Mouse (Mus musculus) cerebellum, adult 9-11 months (tissue): ENCODE results near the gene Ihh.

Experiments used
- DNase-seq: peaks from one replicate; pipeline ENCODE4 v3.0.0; 2022

Gene Ihh

DNA sequence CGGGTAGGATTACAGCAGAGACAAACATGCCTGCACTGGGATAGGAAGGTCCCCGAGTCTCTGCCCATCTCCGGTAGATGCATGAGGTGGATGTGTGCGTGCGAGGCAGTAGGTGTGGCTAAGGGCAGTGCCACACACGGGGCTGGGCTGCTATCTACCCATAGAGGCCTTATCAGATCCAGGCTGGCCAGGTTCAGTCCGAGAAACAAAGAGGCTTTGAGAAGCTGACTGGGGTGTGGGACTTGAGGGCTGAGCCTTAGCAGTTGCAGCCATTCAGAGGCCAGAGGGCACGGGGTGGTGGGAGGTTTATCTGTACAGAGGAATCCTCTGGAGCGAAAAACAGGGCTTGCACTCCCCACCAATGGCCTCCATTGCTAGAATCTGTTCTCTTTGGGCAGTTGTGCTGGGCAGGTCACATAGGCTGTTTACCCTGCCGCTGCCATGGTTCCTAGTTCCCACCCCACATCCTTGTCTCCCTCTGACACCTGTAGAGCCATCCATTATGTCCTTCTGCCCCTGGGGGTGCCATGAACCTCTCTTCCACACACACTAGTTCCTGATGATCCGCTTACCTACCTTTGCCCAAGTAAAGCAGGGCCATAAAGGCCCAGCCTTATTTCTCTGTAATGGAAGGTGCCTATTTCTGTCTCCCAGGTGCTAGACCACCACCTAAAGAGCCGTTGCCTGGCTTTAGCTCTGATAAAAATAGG is 9.7 kb downstream of the Ihh start:
- DNase-seq = no peak

DNA sequence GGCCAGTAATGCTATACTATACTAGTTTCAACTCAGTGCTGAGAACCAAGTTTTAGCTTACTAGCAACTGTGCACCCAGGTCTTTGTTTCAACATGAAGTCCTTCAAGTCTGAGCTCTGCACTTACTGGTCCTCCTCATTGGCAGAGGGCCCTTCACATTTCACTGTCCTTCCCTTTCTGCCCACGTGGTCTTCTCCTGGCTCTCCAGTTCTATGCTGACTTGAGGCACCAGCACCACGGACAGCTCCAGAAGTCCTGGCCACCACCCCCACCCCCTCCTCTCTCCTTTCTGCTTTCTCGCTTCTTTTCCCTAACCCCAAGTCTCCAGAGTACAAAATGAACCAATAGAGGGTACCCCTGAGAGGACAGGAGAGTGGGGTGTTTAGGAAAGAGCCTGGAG is 11.7 kb downstream of the Ihh start:
- DNase-seq = no peak

GRCm38 (mm10) chr1:74936221-74936830 is 15.1 kb downstream of the Ihh start:
- no peak for DNase-seq

DNA sequence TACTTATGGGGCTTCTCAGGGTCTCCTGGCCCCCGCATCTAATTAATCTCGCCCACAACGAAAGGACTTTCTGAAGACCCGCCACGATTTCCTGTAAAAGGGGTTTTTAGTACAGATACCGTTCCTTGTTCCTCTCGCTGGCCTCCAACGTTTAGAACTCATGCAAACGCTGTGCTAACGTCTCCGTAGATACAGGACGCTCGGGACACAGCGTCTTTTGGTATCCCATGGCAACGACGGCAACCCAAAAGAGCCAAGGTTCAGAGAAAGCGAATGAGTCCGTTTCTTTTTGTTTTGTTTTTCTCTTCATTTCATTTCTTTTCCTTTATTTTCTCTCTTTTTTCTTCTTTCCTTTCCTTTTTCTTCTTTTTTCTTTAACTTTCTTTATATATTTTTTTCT is 16.1 kb downstream of the Ihh start, which contains the start of gene Cfap65:
TSS of gene Cfap65 (minus strand) at position 198 of the 400 bp plus-strand sequence.
- DNase-seq = no peak

GRCm38 (mm10) chr1:74927621-74928296 is 23.7 kb downstream of the Ihh start:
- no peak for DNase-seq

DNA sequence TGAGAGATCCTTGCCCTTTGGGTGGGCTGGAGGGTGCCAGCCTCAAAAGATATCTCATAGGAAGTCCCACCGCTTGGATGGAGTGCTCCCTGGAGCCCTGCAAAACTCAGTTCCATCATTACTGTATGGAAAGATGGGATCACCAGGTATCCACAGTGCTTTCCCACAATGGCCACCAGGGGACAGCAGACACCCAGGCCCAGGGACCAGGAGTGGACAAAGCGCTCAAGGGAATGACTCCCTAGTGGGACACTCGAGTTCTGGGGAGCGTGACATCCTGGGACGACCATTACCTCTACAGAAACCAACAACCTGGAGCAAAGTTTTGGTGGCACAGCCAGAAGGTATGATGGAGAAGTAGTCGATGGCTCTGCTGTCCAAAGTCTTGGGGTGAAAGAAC is 24.8 kb downstream of the Ihh start:
- no peak for DNase-seq

DNA sequence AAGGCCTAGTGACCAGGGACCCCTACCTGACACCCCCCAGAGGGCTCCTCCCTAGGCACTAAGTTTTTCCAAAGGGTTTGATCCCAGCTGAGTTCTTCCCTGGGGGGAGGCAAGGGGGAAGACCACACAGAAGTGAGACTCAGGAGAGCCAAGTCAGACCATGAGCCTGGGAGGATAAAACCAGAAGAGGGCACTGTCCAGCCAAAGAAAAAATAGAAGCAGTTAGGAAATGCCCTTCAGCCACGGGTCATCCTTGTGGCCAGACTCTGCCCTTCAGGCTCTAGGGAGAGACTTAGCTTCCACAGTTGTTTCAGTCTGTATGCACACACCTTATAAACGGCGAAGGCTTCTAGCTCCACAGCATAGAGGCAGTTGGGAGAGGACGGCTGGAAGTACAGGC is 27.0 kb downstream of the Ihh start:
- no peak for DNase-seq

- no peak for DNase-seq
Measured at GRCm38 (mm10) chr1:74915706-74916105, 35.8 kb downstream of the Ihh start.

DNA sequence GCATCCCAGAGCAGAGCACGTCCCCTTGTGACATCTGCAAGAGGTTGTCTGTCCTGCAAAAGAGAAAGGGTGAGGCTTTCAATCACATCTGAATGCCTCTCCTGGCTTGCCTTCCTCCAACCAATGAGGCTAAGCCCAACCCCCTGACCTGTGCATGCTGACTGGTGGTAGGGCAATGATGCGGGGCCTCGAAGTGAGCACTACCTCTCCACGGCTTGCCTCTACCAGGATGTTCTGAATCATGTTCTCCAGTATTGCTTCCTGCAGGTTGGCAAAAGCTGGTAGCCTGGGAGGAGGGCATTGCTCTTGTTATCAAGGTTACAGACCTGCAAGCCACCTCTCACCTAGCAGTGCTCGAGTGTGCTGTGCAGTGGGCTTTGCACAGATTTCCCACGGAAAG is 49.3 kb downstream of the Ihh start:
- DNase-seq = no peak

DNA sequence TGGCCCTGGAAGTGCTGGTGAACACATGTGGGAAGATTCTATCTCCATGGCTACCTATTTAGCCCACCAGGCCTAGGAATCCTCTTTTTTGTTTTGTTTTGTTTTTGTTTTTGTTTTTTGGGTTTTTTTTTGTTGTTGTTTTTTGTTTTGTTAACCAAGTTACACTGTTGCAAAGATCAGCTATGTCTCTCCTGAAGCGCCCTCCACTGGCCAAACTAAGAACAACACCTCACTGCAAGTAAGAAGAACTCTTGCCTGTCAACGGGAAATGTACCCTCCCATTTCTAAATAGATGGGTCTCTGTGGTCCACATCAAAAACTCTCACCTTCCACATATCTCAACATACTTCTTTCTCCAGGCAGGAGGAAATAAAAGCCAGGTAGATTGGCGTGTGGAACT is 49.8 kb downstream of the Ihh start:
- peak; percentile 38 for DNase-seq

- no peak for DNase-seq
Measured at GRCm38 (mm10) chr1:74900341-74901285, 50.9 kb downstream of the Ihh start.

GRCm38 (mm10) chr1:74898656-74899431 is 52.6 kb downstream of the Ihh start:
- DNase-seq = no peak

GRCm38 (mm10) chr1:74897976-74898375 is 53.5 kb downstream of the Ihh start:
- DNase-seq = no peak
